Mouse (Mus musculus) liver, adult 2 months (tissue): ENCODE data around the gene 5730522E02Rik. TPM values are rescaled to one million over a fixed set of nuclear protein-coding genes. Genes with fewer than 3 reads are reported as not detected.

Experiments
- DNase-seq: peaks from one replicate; pipeline ENCODE4 v3.0.0-alpha.2; 2011; ENCODE audit warnings: low read depth, low spot score; ENCODE audit errors: extremely low read depth
- H3K27ac ChIP-seq: fragments of 200-500 bp; replicated peaks from 2 replicates; pipeline ENCODE4 v1.5.1; 2012; ENCODE audit warnings: low read depth, mild to moderate bottlenecking, control low read depth, inconsistent platforms, low read length; ENCODE audit not compliant: insufficient read depth
- H3K27me3 ChIP-seq: fragments of 200-500 bp; 2 replicates; pipeline ENCODE4 v1.6.1; 2012; ENCODE audit warnings: mild to moderate bottlenecking, moderate library complexity, low read length, inconsistent platforms; ENCODE audit not compliant: control insufficient read depth, insufficient read depth
- H3K36me3 ChIP-seq: fragments of 200-500 bp; 2 replicates; pipeline ENCODE4 v1.6.1; 2012; ENCODE audit warnings: low read length, inconsistent platforms; ENCODE audit not compliant: control insufficient read depth, insufficient read depth
- H3K4me1 ChIP-seq: fragments of 200-500 bp; 2 replicates; pipeline ENCODE4 v1.6.1; 2011; ENCODE audit warnings: low read length; ENCODE audit not compliant: control insufficient read depth, insufficient read depth
- H3K4me3 ChIP-seq: fragments of 200-500 bp; 2 replicates; pipeline ENCODE4 v1.5.1; 2011; ENCODE audit warnings: low read depth, mild to moderate bottlenecking, control low read depth, low read length, moderate library complexity; ENCODE audit not compliant: insufficient read depth
- H3K79me2 ChIP-seq: fragments of 200-500 bp; 2 replicates; pipeline ENCODE4 v1.6.1; 2012; ENCODE audit warnings: inconsistent platforms, mild to moderate bottlenecking, low read length, moderate library complexity; ENCODE audit not compliant: control insufficient read depth, insufficient read depth
- H3K9ac ChIP-seq: fragments of 200-500 bp; 2 replicates; pipeline ENCODE4 v1.6.1; 2012; ENCODE audit warnings: low read depth, mild to moderate bottlenecking, control low read depth, inconsistent platforms, low read length
- CTCF ChIP-seq: fragments of 200-500 bp; IDR thresholded peaks from 2 replicates; pipeline ENCODE4 v1.5.1; 2011; ENCODE audit warnings: low read depth, low read length, control low read depth
- POLR2A ChIP-seq: fragments of 200-500 bp; IDR thresholded peaks from 2 replicates; pipeline ENCODE4 v1.6.1; 2011; ENCODE audit warnings: low read length, control low read depth; ENCODE audit not compliant: insufficient read depth; ENCODE audit errors: extremely low read depth
- WGBS: fragments of 180-500 bp; shearing (Covaris S2); methylation state at CpG from one replicate; pipeline ENCODE4 v1.1.7; 2018; 5-methylcytosine and 5-hydroxymethylcytosine counted together
- polyA plus RNA-seq: library from polyadenylated mRNA; depleted of rRNA; stranded (reverse); fragments of >200 nt; gene quantifications from 2 replicates; pipeline ENCODE4 v1.2.3, GENCODE M21; 2012
- total RNA-seq: library from RNA; depleted of rRNA; stranded (reverse); fragments of >200 nt; gene quantifications from 2 replicates; pipeline ENCODE4 v1.2.3, GENCODE M21; 2014

5730522E02Rik gene
- total and polyA plus RNA-seq, 2 experiments: 0.16 to 0.83 TPM

DNA sequence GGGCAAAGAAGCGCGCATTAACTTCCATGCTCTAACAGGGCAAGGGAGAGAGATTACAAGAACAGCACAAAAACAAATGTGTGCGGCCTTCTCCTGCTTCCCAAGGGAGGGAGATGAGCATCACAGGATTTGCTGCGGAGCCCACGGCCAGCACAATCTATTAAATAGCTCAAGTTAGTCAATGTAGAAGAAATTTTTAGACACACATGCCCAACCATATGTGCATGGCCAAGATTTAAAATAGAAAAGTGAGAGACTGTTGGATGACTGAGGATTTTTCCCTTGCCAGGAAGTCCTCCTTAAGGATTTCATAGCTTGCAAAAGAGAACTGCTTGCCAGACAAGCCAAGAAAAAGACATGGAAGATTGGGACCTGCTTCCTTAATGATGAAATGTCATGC, 473.3 kb downstream of the 5730522E02Rik start:
- no peaks in the 10 kb centered on the region for H3K36me3 ChIP-seq
- TF ChIP-seq CTCF: no peak
- no peak for TF ChIP-seq POLR2A
- DNase-seq: no peak
- 88% methylated on average over 5 of the region's 5 CpGs for WGBS
- no peaks in the 10 kb centered on the region for H3K27me3 ChIP-seq
- H3K4me1 ChIP-seq: no peaks in the 10 kb centered on the region
- no peak overlapping the region for H3K9ac ChIP-seq
- H3K79me2 ChIP-seq: no peaks in the 10 kb centered on the region
- no peak overlapping the region for H3K27ac ChIP-seq
- no peak overlapping the region for H3K4me3 ChIP-seq

DNA sequence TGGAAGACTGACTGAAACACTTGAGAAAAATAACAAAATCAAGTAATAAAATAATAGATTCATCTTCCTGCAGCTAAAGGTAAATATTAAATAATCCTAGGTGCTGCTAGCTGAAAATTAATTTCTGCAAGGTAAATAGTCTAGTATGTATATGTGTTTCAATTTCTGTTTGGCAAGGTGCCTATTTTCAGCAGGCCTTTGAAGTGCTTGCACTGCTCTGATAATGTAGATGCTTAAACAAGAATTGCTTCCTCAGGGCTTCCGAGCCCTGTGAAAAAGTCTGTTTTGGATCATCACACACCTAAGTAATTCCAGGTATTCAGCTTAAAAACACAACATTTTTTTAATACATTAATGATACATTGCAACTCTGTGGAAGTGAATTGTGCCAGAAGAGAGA, 481.1 kb downstream of the 5730522E02Rik start:
- no peak overlapping the region for H3K27ac ChIP-seq
- TF ChIP-seq CTCF (no peak), POLR2A (no peak)

GRCm38 (mm10) chr11:25715447-25716321, 494.9 kb downstream of the 5730522E02Rik start:
- no peak for DNase-seq
- no peak overlapping the region for H3K4me3 ChIP-seq
- no peaks in the 10 kb centered on the region for H3K27me3 ChIP-seq
- H3K4me1 ChIP-seq: no peaks in the 10 kb centered on the region
- H3K79me2 ChIP-seq: no peaks in the 10 kb centered on the region
- 74% methylated on average over 7 of the region's 7 CpGs for WGBS
- no peak overlapping the region for H3K9ac ChIP-seq
- no peak for TF ChIP-seq CTCF
- no peak overlapping the region for H3K27ac ChIP-seq
- no peaks in the 10 kb centered on the region for H3K36me3 ChIP-seq

More for the DNA sequence above, 481.1 kb downstream of the 5730522E02Rik start:
- Histone ChIP-seq H3K27me3 (no peaks in the 10 kb centered on the region), H3K79me2 (no peaks in the 10 kb centered on the region), H3K9ac (no peak overlapping the region), H3K4me3 (no peak overlapping the region), H3K4me1 (no peaks in the 10 kb centered on the region), H3K36me3 (no peaks in the 10 kb centered on the region)
- no peak for DNase-seq
- WGBS: 78% methylated on average over 1 of the region's 1 CpGs

DNA sequence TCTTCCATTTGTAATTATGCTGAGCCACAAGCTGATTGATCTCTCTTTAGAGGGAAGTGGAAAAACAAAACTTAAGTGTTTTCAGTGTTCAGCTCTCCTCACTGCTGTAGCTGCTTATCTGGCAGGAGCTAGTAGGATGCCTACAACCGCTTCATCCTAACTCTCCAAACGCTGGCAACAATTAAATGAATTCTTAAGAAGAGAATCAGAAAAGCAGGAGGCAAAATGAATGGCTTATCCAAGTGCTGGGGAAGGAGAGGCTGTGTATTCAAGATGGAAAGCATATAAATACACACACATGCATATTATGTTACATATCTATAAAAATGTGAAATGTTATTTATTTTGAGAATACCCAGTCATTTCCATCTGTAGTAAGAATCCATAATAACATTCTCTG, 500.0 kb downstream of the 5730522E02Rik start:
- Histone ChIP-seq H3K27ac (no peak overlapping the region), H3K27me3 (no peaks in the 10 kb centered on the region), H3K9ac (no peak overlapping the region), H3K79me2 (no peaks in the 10 kb centered on the region), H3K36me3 (no peaks in the 10 kb centered on the region), H3K4me1 (no peaks in the 10 kb centered on the region), H3K4me3 (no peak overlapping the region)
- no peak for DNase-seq
- WGBS: 61% methylated on average over 2 of the region's 2 CpGs
- TF ChIP-seq CTCF (no peak), POLR2A (no peak)

DNA sequence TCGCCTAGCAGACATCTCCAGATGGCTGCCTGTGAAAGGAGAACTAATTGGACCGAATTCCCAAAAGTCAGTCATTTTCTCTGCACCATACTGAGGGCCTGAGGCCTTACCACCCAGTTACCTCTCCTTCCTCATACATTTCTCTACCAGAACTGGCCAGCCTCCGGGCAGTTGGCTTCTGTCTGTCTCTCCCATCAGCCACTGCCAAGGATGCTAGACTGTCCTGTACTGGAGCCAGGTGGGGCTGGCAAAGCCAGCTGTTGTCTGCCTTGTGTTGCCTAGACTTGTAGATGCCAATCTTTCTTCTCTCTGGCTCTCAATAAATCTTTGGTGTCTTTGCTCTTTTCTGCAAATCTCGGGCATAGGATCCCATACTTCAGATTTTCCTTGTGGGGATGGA, 500.7 kb downstream of the 5730522E02Rik start:
- H3K27ac ChIP-seq: no peak overlapping the region
- no peak for TF ChIP-seq CTCF
- no peak for TF ChIP-seq POLR2A
- no peaks in the 10 kb centered on the region for H3K36me3 ChIP-seq
- H3K9ac ChIP-seq: no peak overlapping the region
- 69% methylated on average over 4 of the region's 4 CpGs for WGBS
- no peak overlapping the region for H3K4me3 ChIP-seq
- H3K4me1 ChIP-seq: no peaks in the 10 kb centered on the region
- H3K27me3 ChIP-seq: no peaks in the 10 kb centered on the region
- DNase-seq: no peak
- no peaks in the 10 kb centered on the region for H3K79me2 ChIP-seq
